8 mouse cellular contexts compared by ENCODE assay signal in the genomic region with DNA sequence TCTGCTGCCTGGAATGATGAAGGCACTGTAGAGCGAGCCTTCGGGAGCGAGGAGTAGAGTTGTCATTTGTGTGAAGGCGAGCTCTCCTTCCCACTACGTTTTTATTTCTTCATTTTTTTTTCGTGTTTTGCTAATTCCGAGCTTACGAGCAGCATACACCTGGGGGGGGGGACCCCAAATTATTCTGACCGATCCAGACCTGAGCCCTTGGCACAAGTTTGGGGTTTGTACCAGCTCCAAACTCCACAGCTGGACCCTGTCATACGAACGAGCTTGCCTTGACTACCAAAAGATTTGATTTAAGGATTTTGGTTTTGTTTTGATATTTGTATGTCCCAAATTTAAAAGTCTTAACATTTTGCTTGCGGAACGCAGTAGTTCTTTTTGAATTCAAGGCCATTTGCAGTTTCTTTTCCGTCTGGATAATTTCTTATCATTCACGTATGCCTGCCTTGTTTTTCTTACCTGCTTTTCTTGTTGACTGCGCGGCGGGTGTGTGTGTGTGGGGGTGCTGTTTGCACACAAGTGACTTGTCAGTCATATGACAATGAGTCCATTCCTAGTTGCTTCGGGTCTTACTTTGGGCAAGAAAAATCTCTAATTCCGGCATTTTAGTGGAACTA. TPM values are rescaled to one million over a fixed set of nuclear protein-coding genes. Genes with fewer than 3 reads are reported as not detected.
A peak's percentile ranks its signal among the peaks of the same experiment; 100 is the strongest.
DNase-seq lines count a peak whose midpoint lies in the region; ATAC-seq and TF ChIP-seq lines count a peak whose summit lies in the region.

No protein-coding gene starts in this region.

- no peaks in the 10 kb centered on the region for H3K9me3 ChIP-seq in heart, postnatal 0 days (replicated peaks; ENCODE audit: control insufficient read depth, low read length)

- peak; percentile 83 for DNase-seq in CD4-positive helper T cell, adult 2 months (ENCODE audit: low read depth, low spot score)
- peak; percentile 71 for DNase-seq in Muller cell, postnatal 12 days (ENCODE audit: inconsistent ontology term)
- peak; percentile 50 for DNase-seq in embryo, embryonic 11 days
- peak; percentile 72 for DNase-seq in heart, postnatal 0 days (ENCODE audit: low spot score)
- peak; percentile 64 to 81 for DNase-seq in kidney, postnatal 25 days
- peak; percentile 61 for DNase-seq in lung, postnatal 10 days
- DNase-seq in splenic B cell, adult 2 months (ENCODE audit: low read depth, low spot score), result peak; percentile 74
- no peak for DNase-seq in frontal cortex, adult 2 months (ENCODE audit: extremely low spot score in 1 of 2, low spot score in 1 of 2)

- whole genome bisulfite sequencing in heart, postnatal 0 days, result under 1% methylated on average over 20 of the region's 20 CpGs

- peak overlapping the region; percentile 99 for H3K4me3 ChIP-seq in heart, postnatal 0 days (ENCODE audit: low read depth, low read length)

- peaks cover 21% of the 10 kb centered on the region for H3K4me1 ChIP-seq in heart, postnatal 0 days (ENCODE audit: control insufficient read depth, insufficient read depth)

- peak overlapping the region; percentile 75 for H3K4me2 ChIP-seq in heart, postnatal 0 days (ENCODE audit: low read depth, low read length)

- peak overlapping the region; percentile 100 for H3K27ac ChIP-seq in heart, postnatal 0 days (ENCODE audit: low read depth)

- no peak for TF ChIP-seq EP300 in heart, postnatal 0 days (IDR thresholded peaks at IDR 0.05; ENCODE audit: low read depth)

- H3K36me3 ChIP-seq in heart, postnatal 0 days (replicated peaks; ENCODE audit: control insufficient read depth, insufficient read depth, low read length), result peaks cover 26% of the 10 kb centered on the region
- H3K36me3 ChIP-seq in splenic B cell, adult 2 months (ENCODE audit: control insufficient read depth, insufficient read depth, low read length, poor library complexity, severe bottlenecking), result peaks cover 6% of the 10 kb centered on the region; the same call in 1 of the 2 replicates

- ATAC-seq in heart, postnatal 0 days (ENCODE audit: insufficient read depth, low read depth), result no peak

- H3K27me3 ChIP-seq in heart, postnatal 0 days (ENCODE audit: control insufficient read depth, insufficient read depth, low read length), result 0 out of 2 replicates have a peak, but pooled peaks cover 3% of the 10 kb centered on the region
- H3K27me3 ChIP-seq in splenic B cell, adult 2 months (ENCODE audit: control insufficient read depth, insufficient read depth, low read length, poor library complexity, severe bottlenecking), result no peaks in the 10 kb centered on the region

- no peak for TF ChIP-seq CTCF in heart, postnatal 0 days (IDR thresholded peaks at IDR 0.05; ENCODE audit: low read depth)

- peak overlapping the region; percentile 96 for H3K9ac ChIP-seq in heart, postnatal 0 days (replicated peaks; ENCODE audit: low read depth, low read length)

RNA-seq across cellular contexts. Expression of a gene that starts 0.8 kb away (rescaled TPM):
- total RNA-seq in heart, postnatal 0 days (2014; rRNA removed; ENCODE audit: low replicate concordance), result 65.3 and 92.1 TPM in 2 replicates
- 54.6 and 59.6 TPM in 2 replicates for polyA plus RNA-seq in heart, postnatal 0 days (2015; fragmentation: Nextera tagmentation; extraction: Ambion mirVana)
- 18.1 and 20.9 TPM in 2 replicates for polyA plus RNA-seq in frontal cortex, adult 2 months (2012; rRNA removed)

Comparison
In these comparisons a context has a peak if more than half of its experiments do, and no peak if none do; other contexts are left out.
1. DNase-seq: peak in CD4-positive helper T cell, adult 2 months (single experiment), Muller cell, postnatal 12 days (single experiment), embryo, embryonic 11 days (single experiment), heart, postnatal 0 days (single experiment), kidney, postnatal 25 days (2 of 2), lung, postnatal 10 days (single experiment) and splenic B cell, adult 2 months (single experiment); none in frontal cortex, adult 2 months (0 of 2).